Mouse (Mus musculus): ENCODE results near the gene Zfp605.
"Not testable (repeated sequence)": the region's sequence is repeated elsewhere in the genome, so short reads cannot be mapped to it uniquely, and the experiment has no call there.

The Zfp605 gene

GRCm38 (mm10) chr5:110109991-110110441, at the start of gene Zfp605:
Gene Zfp605 (plus strand): TSS chr5:110110092.
- in situ Hi-C loops (cut with MboI, MseI) = loop anchor here (25.0 kb wide), 1 partner anchor 1648 kb away; the partner anchor contains the start of gene Pcgf3

- in situ Hi-C loops (cut with MboI, MseI) = not testable (repeated sequence)
Measured at GRCm38 (mm10) chr5:110072413-110072812, 37.5 kb upstream of the Zfp605 start, which contains the start of gene Gm17655. Gene Gm17655 (minus strand): TSS chr5:110072513.

GRCm38 (mm10) chr5:110082961-110083360, 26.9 kb upstream of the Zfp605 start:
- in situ Hi-C loops (cut with MboI, MseI) = no loop called here

- in situ Hi-C loops (cut with MboI, MseI) = no loop called here
Measured at GRCm38 (mm10) chr5:110086161-110086866, 23.6 kb upstream of the Zfp605 start.

GRCm38 (mm10) chr5:110091546-110091945, 18.3 kb upstream of the Zfp605 start:
- in situ Hi-C loops (cut with MboI, MseI) = no loop called here

- in situ Hi-C loops (cut with MboI, MseI) = no loop called here
Measured at GRCm38 (mm10) chr5:110094030-110094846, 15.7 kb upstream of the Zfp605 start, which contains the start of gene Gm35315. Gene Gm35315 (minus strand): TSS chr5:110094420.

GRCm38 (mm10) chr5:110094847-110095213, 15.1 kb upstream of the Zfp605 start:
- in situ Hi-C loops (cut with MboI, MseI) = loop anchor here (5.0 kb wide), 1 partner anchor 543 kb away; no protein-coding TSS in a partner anchor

GRCm38 (mm10) chr5:110098991-110099477, 10.9 kb upstream of the Zfp605 start:
- in situ Hi-C loops (cut with MboI, MseI) = loop anchor here (5.0 kb wide), 1 partner anchor 547 kb away; no protein-coding TSS in a partner anchor

GRCm38 (mm10) chr5:110099656-110100580, 10.0 kb upstream of the Zfp605 start, which contains the start of gene Plcxd1:
Gene Plcxd1 (plus strand): TSS chr5:110099969.
- in situ Hi-C loops (cut with MboI, MseI) = loop anchor here (5.0 to 25.0 kb wide), 2 partner anchors 548 to 1638 kb away; partner anchors contain the start of gene Pcgf3

- in situ Hi-C loops (cut with MboI, MseI) = loop anchor here (25.0 kb wide), 1 partner anchor 1639 kb away; the partner anchor contains the start of gene Pcgf3
Measured at GRCm38 (mm10) chr5:110100921-110101631, 8.8 kb upstream of the Zfp605 start.

- in situ Hi-C loops (cut with MboI, MseI) = loop anchor here (25.0 kb wide), 1 partner anchor 1640 kb away; the partner anchor contains the start of gene Pcgf3
Measured at GRCm38 (mm10) chr5:110101716-110102347, 8.1 kb upstream of the Zfp605 start.

GRCm38 (mm10) chr5:110102429-110102828, 7.5 kb upstream of the Zfp605 start:
- in situ Hi-C loops (cut with MboI, MseI) = loop anchor here (25.0 kb wide), 1 partner anchor 1640 kb away; the partner anchor contains the start of gene Pcgf3

GRCm38 (mm10) chr5:110102853-110103625, 6.9 kb upstream of the Zfp605 start:
- in situ Hi-C loops (cut with MboI, MseI) = loop anchor here (25.0 kb wide), 1 partner anchor 1641 kb away; the partner anchor contains the start of gene Pcgf3

GRCm38 (mm10) chr5:110103901-110104615, 5.8 kb upstream of the Zfp605 start:
- in situ Hi-C loops (cut with MboI, MseI) = loop anchor here (25.0 kb wide), 1 partner anchor 1642 kb away; the partner anchor contains the start of gene Pcgf3

GRCm38 (mm10) chr5:110104616-110105380, 5.1 kb upstream of the Zfp605 start:
- in situ Hi-C loops (cut with MboI, MseI) = loop anchor here (25.0 kb wide), 1 partner anchor 1642 kb away; the partner anchor contains the start of gene Pcgf3

- in situ Hi-C loops (cut with MboI, MseI) = loop anchor here (25.0 kb wide), 1 partner anchor 1644 kb away; the partner anchor contains the start of gene Pcgf3
Measured at GRCm38 (mm10) chr5:110106140-110106871, 3.6 kb upstream of the Zfp605 start.

Data from T-helper 2 cell (primary cell).